Mouse (Mus musculus): Measurements from ENCODE around the gene Rpsa. TPM values are rescaled to one million over a fixed set of nuclear protein-coding genes. Genes with fewer than 3 reads are reported as not detected.

Gene Rpsa
- polyA plus RNA-seq (2015; fragmentation: Illumina TruSeq; extraction: RNeasy Lipid Tissue Mini Kit (QIAGEN cat#74804); ENCODE audit: insufficient read depth, low replicate concordance) = 1,931 TPM

DNA sequence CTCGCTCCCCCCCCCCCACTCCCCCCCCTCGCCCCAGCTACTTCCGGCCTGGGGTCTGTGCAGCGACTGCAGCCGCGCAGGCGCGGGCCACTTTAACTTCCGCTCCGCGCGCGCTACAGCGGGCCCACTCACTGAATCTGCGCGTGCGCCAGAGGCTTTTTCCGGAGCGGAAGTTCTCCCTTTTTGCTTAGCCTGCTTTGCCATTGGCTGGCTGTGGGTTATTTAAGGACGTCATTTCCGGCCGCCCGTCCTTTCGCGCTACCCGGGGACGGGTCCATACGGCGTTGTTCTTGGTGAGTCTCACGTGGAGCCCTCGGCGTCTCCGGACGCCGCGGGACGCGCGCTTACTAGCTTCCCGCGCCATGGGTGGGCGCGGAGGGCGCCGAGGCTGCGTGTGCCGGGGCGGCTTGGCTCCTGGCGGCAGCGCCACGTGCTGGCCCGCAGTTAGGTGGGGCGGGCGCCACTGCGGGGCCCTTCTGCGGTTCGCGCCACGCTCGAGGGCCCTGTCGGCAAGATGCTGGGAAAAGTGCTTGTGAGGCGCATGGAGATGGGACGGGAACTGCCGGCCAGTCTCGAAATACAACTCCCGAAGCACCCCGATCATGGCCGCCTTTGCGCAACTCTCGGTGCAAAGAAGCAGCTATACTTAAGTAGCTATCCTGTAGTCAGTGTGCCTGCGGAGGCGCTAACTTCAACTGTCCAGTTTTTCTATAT, at the start of gene Rpsa:
Gene Rpsa, plus strand, starts transcription at position 152 of the 714 bp plus-strand sequence.

DNA sequence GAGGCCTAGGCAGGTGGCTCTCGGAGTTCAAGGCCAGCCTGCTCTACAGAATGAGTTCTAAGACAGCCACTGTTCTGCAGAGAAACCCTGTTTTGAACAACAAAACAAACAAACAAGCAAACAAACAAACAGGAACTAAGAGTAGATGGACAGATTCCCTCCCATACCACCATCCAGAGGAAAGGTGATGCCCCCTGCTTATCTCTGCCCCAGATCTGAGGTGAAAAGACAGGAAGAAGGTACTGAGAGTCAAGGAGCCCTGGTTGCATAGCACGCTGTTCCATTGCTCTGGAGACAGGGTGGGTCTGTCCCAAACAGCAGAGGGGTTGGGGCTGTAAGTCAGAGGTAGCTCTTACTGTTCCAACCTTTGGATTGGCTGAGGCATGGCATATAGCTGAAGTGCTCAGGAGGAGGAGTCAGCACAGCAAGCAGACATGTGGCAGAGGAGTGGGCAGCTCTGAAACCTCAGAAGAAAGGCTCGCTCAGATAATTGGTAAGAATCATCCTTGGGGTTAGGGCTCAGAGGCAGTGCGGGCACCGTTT, 35.7 kb upstream of the Rpsa start, which contains the start of gene Ccr8:
Gene Ccr8, plus strand, starts transcription at position 419 of the 543 bp plus-strand sequence.

DNA sequence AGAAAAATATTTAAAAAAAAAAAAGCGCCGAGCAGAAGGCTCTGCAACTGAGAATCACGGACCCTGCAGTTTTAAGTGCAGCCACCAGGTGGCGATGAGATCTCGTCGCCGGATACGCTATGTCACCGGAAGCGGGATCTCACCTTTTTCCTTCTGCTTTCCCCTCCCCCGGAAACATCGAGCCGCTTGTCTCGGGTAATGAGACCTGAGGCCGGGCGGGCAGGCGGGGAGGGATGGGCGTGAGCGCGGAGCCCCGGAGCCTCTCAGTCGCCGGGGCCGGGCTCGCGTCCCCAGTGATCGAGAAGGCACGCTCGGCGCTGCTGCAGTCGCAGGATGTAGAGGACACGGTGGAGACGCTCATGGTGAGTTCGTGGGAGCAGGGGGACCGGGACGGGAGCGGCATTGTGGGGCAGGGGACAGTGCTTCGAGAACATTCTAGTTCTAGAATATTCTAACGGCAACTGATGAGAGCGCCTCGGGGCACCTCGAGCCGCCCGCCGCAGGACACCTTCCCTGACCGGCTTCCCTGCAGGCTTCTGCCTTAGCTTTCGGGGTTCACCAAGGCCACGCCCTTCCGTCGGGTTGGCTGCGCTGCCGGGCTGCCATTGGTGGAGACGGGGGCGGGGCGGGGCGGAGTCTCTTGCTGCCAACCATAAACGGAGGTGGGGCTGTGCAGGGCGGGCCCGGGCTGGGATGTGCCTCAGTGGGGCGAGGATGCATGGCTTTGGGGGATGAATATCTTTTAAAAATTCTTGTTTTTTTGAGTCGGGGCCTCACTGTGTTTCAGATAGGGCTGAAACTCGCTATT, 17.1 kb upstream of the Rpsa start, which contains the start of gene Slc25a38:
Gene Slc25a38, plus strand, starts transcription at position 164 of the 808 bp plus-strand sequence.

DNA sequence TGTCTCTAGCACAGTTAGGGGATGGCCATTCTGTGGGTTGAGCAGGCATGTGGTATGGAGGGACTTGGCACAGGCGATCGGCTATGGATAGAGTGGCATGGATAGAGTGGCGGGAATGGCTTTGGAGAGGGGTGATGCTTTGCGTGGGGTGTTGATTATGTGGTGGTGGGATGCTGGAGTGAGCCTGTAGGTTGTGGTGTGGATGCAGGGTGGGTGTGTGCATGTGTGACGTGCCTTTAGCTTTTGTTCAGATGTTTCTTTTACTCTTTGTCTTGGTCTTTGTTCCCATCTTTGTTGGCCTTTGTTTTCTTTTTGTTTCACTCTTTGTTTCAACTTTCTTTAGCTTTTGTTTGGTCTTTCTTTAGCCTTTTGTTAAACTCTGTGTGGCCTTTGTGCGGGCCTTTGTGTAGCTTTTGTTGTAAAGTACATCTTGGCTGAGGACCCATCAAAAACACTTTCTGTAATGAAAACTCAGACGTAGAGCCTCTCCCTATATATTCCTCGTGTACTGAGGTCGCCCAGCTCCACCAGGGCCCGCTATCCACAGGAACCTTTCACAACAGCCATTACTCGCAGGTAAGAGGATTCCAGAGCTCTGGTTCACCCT, 21.8 kb downstream of the Rpsa start, which contains the start of gene Mobp:
Gene Mobp, plus strand, starts transcription at position 486 of the 607 bp plus-strand sequence.

Other genes with a start within 250 kb of the Rpsa start
- gene Wdr48, start 232.8 kb upstream of the Rpsa start, polyA plus RNA-seq (2015; fragmentation: Illumina TruSeq; extraction: RNeasy Lipid Tissue Mini Kit (QIAGEN cat#74804); ENCODE audit: insufficient read depth, low replicate concordance) = 57.8 TPM
- 3.3 TPM for gene Gorasp1, start 190.1 kb upstream of the Rpsa start, polyA plus RNA-seq (2015; fragmentation: Illumina TruSeq; extraction: RNeasy Lipid Tissue Mini Kit (QIAGEN cat#74804); ENCODE audit: insufficient read depth, low replicate concordance)
- not detected for gene Ttc21a, start 190.1 kb upstream of the Rpsa start, polyA plus RNA-seq (2015; fragmentation: Illumina TruSeq; extraction: RNeasy Lipid Tissue Mini Kit (QIAGEN cat#74804); ENCODE audit: insufficient read depth, low replicate concordance)
- gene Csrnp1, start 143.0 kb upstream of the Rpsa start, polyA plus RNA-seq (2015; fragmentation: Illumina TruSeq; extraction: RNeasy Lipid Tissue Mini Kit (QIAGEN cat#74804); ENCODE audit: insufficient read depth, low replicate concordance) = 10.5 TPM
- 0.07 TPM for gene Xirp1, start 104.1 kb upstream of the Rpsa start, polyA plus RNA-seq (2015; fragmentation: Illumina TruSeq; extraction: RNeasy Lipid Tissue Mini Kit (QIAGEN cat#74804); ENCODE audit: insufficient read depth, low replicate concordance)
- 24.8 TPM for gene Cx3cr1, start 57.8 kb upstream of the Rpsa start, polyA plus RNA-seq (2015; fragmentation: Illumina TruSeq; extraction: RNeasy Lipid Tissue Mini Kit (QIAGEN cat#74804); ENCODE audit: insufficient read depth, low replicate concordance)
- 0.69 TPM for gene Ccr8, start 35.6 kb upstream of the Rpsa start, polyA plus RNA-seq (2015; fragmentation: Illumina TruSeq; extraction: RNeasy Lipid Tissue Mini Kit (QIAGEN cat#74804); ENCODE audit: insufficient read depth, low replicate concordance)
- gene Slc25a38, start 17.3 kb upstream of the Rpsa start, polyA plus RNA-seq (2015; fragmentation: Illumina TruSeq; extraction: RNeasy Lipid Tissue Mini Kit (QIAGEN cat#74804); ENCODE audit: insufficient read depth, low replicate concordance) = 22.7 TPM
- gene Mobp, start 22.0 kb downstream of the Rpsa start, polyA plus RNA-seq (2015; fragmentation: Illumina TruSeq; extraction: RNeasy Lipid Tissue Mini Kit (QIAGEN cat#74804); ENCODE audit: insufficient read depth, low replicate concordance) = not detected
- 0.12 TPM for gene Myrip, start 173.8 kb downstream of the Rpsa start, polyA plus RNA-seq (2015; fragmentation: Illumina TruSeq; extraction: RNeasy Lipid Tissue Mini Kit (QIAGEN cat#74804); ENCODE audit: insufficient read depth, low replicate concordance)